Mouse (Mus musculus): Measurements from ENCODE around the gene Ctcfl.
"Not testable (repeated sequence)": the region's sequence is repeated elsewhere in the genome, so short reads cannot be mapped to it uniquely, and the experiment has no call there.

DNA sequence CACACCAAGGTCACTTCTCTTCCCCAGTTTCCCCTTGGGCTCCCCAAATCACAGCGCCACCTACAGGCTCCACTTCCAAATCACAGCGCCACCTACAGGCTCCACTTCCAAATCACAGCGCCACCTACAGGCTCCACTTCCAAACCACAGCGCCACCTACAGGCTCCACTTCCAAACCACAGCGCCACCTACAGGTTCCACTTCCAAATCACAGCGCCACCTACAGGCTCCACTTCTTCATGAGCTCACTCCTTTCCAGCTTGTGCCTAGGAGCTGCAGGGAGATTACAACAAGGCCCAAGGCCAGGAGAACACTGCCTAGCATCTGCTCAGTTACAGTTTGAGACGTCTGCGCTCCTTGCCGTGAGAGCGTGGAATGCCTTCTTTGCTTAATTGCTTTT is 22.0 kb downstream of the Ctcfl start:
- peak; percentile 33; the same call in 1 of the 2 replicates for TF ChIP-seq CTCF (IDR thresholded peaks at IDR 0.05; ENCODE audit: borderline replicate concordance, insufficient read depth, low read depth, low read length)
- not testable (repeated sequence) for TF ChIP-seq POLR2A (IDR thresholded peaks at IDR 0.05; ENCODE audit: borderline replicate concordance, insufficient read depth, low read length)

Measured in cerebellum, adult 2 months (tissue).